Mouse (Mus musculus) lung, adult 2 months (tissue): Measurements from ENCODE around the gene Sbf2.

Experiments
- CTCF ChIP-seq: fragments of 200-500 bp; IDR thresholded peaks from 2 replicates; pipeline ENCODE4 v1.5.1; 2011; ENCODE audit warnings: mild to moderate bottlenecking, low read length, control low read depth; ENCODE audit not compliant: insufficient read depth
- POLR2A ChIP-seq: fragments of 200-500 bp; IDR thresholded peaks from 2 replicates; pipeline ENCODE4 v1.6.1; 2011; ENCODE audit warnings: low read depth, mild to moderate bottlenecking, control low read depth, low read length, borderline replicate concordance; ENCODE audit errors: extremely low read depth

DNA sequence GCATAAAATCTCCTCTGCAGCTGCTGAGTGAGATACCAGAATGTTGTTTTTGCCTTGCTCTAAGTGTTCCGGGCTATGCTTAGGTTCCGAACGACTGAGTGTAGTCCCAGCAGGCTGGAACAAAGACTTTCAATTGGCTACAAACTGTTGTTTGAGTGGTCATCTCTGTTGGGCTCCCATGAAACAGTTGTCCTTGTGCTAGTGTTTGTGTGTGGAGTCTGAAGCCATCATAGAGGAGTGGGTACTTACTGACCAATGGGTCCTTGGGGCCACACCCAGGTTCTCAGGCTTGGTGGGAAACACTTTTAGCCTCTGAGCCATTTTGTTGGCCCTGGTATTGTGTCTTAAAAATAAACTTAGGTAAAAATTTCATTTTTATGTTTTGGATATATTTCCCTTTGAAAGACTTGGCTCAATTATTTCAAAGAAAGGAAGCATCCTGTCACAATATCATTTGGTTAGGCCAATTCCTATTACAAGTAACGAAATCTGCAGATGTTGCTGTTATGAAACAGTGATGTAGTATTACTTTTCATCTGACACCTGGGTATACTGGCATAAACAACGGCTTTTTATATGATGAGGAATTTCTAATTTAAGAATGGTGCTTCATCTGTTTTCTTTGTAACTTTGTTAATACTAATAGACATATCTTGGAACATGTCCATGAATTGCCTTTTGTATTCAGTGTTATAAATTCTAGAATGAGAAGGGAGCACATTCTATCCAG is 289.2 kb downstream of the Sbf2 start:
- TF ChIP-seq CTCF = no peak
- no peak for TF ChIP-seq POLR2A
